Mouse (Mus musculus) liver, embryonic 11.5 days (tissue): ENCODE results near the gene Gemin6. TPM values are rescaled to one million over a fixed set of nuclear protein-coding genes. Genes with fewer than 3 reads are reported as not detected.
A peak's percentile ranks its signal among the peaks of the same experiment; 100 is the strongest.
"Not testable (repeated sequence)": the region's sequence is repeated elsewhere in the genome, so short reads cannot be mapped to it uniquely, and the experiment has no call there.

ENCODE experiments used
- ATAC-seq: fragments of 200-750 bp; cut with Nextera tagmentation; replicated peaks from 2 replicates; pipeline ENCODE4 v1.8.0; 2017; ENCODE audit warnings: moderate number of reproducible peaks, mild to moderate bottlenecking, moderate TSS enrichment, moderate library complexity; ENCODE audit not compliant: low FRiP score
- DNase-seq: peaks from one replicate; pipeline ENCODE4 v3.0.0-alpha.2; 2017; ENCODE audit warnings: low spot score
- H3K27ac ChIP-seq: fragments of 300-500 bp; sonication (generic); 2 replicates; pipeline ENCODE4 v1.5.1; 2014; ENCODE audit warnings: mild to moderate bottlenecking, low read depth, low read length, control low read depth
- H3K27me3 ChIP-seq: fragments of 300-500 bp; sonication (generic); replicated peaks from 2 replicates; pipeline ENCODE4 v1.6.1; 2014; ENCODE audit warnings: low read length, mixed read lengths; ENCODE audit not compliant: control insufficient read depth, insufficient read depth
- H3K36me3 ChIP-seq: fragments of 300-500 bp; sonication (generic); 2 replicates; pipeline ENCODE4 v1.6.1; 2014; ENCODE audit warnings: mild to moderate bottlenecking, low read length, moderate library complexity, mixed read lengths; ENCODE audit not compliant: control insufficient read depth, insufficient read depth
- H3K4me1 ChIP-seq: fragments of 300-500 bp; sonication (generic); replicated peaks from 2 replicates; pipeline ENCODE4 v1.6.1; 2014; ENCODE audit warnings: low read length, mixed read lengths; ENCODE audit not compliant: control insufficient read depth, insufficient read depth
- H3K4me2 ChIP-seq: fragments of 300-500 bp; sonication (generic); 2 replicates; pipeline ENCODE4 v1.6.1; 2014; ENCODE audit warnings: mild to moderate bottlenecking, control low read depth, moderate library complexity
- H3K4me3 ChIP-seq: fragments of 300-500 bp; sonication (generic); 2 replicates; pipeline ENCODE4 v1.5.1; 2014; ENCODE audit warnings: low read depth, low read length, control low read depth
- H3K9ac ChIP-seq: fragments of 300-500 bp; sonication (generic); 2 replicates; pipeline ENCODE4 v1.6.1; 2014; ENCODE audit warnings: low read depth, low read length, control low read depth
- H3K9me3 ChIP-seq: fragments of 300-500 bp; sonication (generic); 2 replicates; pipeline ENCODE4 v1.6.1; 2016; ENCODE audit warnings: low read length, inconsistent platforms, mixed read lengths; ENCODE audit not compliant: control insufficient read depth
- WGBS: fragments of 180-500 bp; shearing (Covaris S2); extraction: QIAGEN DNeasy Blood & Tissue Kit; methylation state at CpG from one replicate; pipeline ENCODE4 v1.1.7; 2014; 5-methylcytosine and 5-hydroxymethylcytosine counted together
- polyA plus RNA-seq: library from polyadenylated mRNA; unstranded; fragments of >200 nt; fragmentation: Nextera tagmentation; extraction: Ambion mirVana; gene quantifications from 2 replicates; pipeline ENCODE4 v1.2.1, GENCODE M21; 2014

The Gemin6 gene
- polyA plus RNA-seq, 1 experiment from 2014 or later: 71.9 TPM

DNA sequence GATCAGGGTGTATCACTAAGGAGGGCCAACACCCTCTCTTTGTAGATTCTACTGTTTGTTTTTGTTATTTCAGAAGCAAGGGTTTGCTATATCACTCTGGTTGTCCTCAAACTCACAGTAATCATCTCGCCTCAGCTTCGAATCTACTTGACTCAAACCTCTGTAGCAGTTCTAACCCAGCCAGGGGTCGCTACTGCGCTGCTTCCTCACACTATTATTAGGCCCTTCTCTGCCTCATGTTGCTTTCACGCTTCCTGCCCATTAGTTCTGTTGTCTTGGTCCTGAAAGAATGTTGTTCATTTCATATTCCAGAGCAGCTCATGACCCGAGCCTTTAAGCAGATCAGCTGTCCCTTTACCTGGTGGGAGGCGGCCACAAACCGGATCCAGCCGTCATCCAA lies 17.4 kb downstream of the Gemin6 start:
- WGBS: 85% methylated on average over 9 of the region's 9 CpGs
- Histone ChIP-seq H3K4me1 (no peaks in the 10 kb centered on the region; the same call in 1 of the 2 replicates), H3K9ac (no peak overlapping the region), H3K27me3 (no peaks in the 10 kb centered on the region), H3K9me3 (no peaks in the 10 kb centered on the region), H3K4me2 (no peak overlapping the region), H3K27ac (no peak overlapping the region), H3K36me3 (peaks cover 33% of the 10 kb centered on the region), H3K4me3 (no peak overlapping the region)
- no peak for DNase-seq
- ATAC-seq: no peak

DNA sequence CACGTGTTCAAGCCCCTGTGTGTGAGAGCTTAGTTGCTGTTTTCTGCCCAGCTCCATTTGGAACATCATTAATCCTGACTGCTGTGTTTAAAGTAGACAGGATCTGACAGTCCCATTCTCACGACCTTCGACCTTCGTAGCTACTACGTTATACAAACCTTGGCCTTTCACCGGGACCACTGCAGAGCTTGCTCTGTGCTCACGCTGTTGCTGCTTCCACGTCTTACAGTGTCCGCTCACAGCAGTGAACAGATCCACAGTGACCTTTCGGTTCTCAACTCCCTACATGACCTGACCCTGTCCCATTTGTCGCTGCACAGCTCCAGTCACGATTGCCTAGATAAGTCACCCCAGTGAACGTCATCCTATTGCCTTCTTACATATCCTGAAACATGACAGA lies 18.9 kb downstream of the Gemin6 start:
- H3K36me3 ChIP-seq: peaks cover 33% of the 10 kb centered on the region
- no peaks in the 10 kb centered on the region for H3K27me3 ChIP-seq
- no peaks in the 10 kb centered on the region; the same call in 1 of the 2 replicates for H3K4me1 ChIP-seq
- no peak overlapping the region for H3K9ac ChIP-seq
- DNase-seq (no peak), ATAC-seq (peak; percentile 58)
- no peak overlapping the region for H3K4me3 ChIP-seq
- H3K27ac ChIP-seq: peak overlapping the region; percentile 32; the same call in 1 of the 2 replicates
- WGBS: 53% methylated on average over 13 of the region's 13 CpGs
- H3K9me3 ChIP-seq: no peaks in the 10 kb centered on the region
- no peak overlapping the region for H3K4me2 ChIP-seq

GRCm38 (mm10) chr17:80252757-80253525 lies 28.7 kb downstream of the Gemin6 start:
- Histone ChIP-seq H3K9ac (no peak overlapping the region), H3K9me3 (no peaks in the 10 kb centered on the region), H3K4me1 (peaks cover 6% of the 10 kb centered on the region; the same call in 1 of the 2 replicates), H3K4me2 (no peak overlapping the region), H3K27ac (peak overlapping the region; percentile 14; the same call in 1 of the 2 replicates), H3K27me3 (no peaks in the 10 kb centered on the region), H3K36me3 (peaks cover 26% of the 10 kb centered on the region), H3K4me3 (no peak overlapping the region)
- DNase-seq (no peak), ATAC-seq (peak; percentile 56; the same call in 1 of the 2 replicates)
- WGBS: 75% methylated on average over 13 of the region's 13 CpGs

DNA sequence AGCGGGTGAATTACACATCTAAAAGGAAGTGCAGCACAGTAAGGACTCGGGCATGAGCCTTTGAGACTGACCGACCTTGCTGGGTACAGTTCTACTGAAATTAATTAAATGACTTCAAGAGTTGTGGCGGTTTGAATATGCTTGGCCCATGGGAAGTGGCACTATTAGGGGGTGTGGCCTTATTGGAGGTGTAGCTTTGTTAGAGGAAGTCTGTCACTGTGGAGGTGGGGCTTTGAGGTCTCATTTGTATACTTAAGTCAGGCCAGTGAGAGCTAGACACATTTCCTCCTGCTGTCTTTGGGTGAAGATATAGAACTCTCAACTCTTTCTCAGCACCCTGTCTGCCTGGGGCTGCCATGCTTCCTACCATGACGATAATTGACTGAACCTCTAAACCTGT lies 30.2 kb downstream of the Gemin6 start:
- H3K9me3 ChIP-seq: no peaks in the 10 kb centered on the region
- peaks cover 6% of the 10 kb centered on the region; the same call in 1 of the 2 replicates for H3K4me1 ChIP-seq
- H3K36me3 ChIP-seq: peaks cover 23% of the 10 kb centered on the region
- no peak overlapping the region for H3K4me3 ChIP-seq
- 87% methylated on average over 5 of the region's 5 CpGs for WGBS
- H3K4me2 ChIP-seq: no peak overlapping the region
- peak overlapping the region; percentile 43; the same call in 1 of the 2 replicates for H3K27ac ChIP-seq
- ATAC-seq (no peak), DNase-seq (no peak)
- H3K27me3 ChIP-seq: no peaks in the 10 kb centered on the region
- H3K9ac ChIP-seq: no peak overlapping the region

DNA sequence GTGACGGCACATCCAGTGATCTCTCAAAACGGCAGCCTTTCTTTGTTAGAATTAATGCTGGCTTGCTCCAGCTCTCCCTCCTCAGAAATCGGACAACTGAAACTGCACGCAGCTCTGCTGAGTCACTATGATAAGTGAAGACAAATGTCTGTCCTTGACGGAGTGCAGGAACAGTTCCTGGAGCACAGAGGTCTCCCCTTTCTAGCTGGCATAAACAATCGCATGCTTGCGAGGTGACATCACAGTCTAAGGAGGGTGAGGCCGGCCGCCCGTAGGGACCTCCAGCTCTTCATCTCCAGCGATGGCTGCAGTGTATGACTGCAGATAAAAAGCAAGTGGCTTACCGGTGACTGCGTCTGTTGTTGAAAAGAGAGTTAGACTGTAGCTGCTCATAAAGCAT lies 31.0 kb downstream of the Gemin6 start:
- Histone ChIP-seq H3K4me2 (no peak overlapping the region), H3K27ac (peak overlapping the region; percentile 43; the same call in 1 of the 2 replicates), H3K4me1 (peaks cover 6% of the 10 kb centered on the region; the same call in 1 of the 2 replicates), H3K4me3 (no peak overlapping the region), H3K9me3 (no peaks in the 10 kb centered on the region), H3K9ac (no peak overlapping the region), H3K36me3 (peaks cover 19% of the 10 kb centered on the region), H3K27me3 (no peaks in the 10 kb centered on the region)
- ATAC-seq (peak; percentile 71), DNase-seq (no peak)
- WGBS: 46% methylated on average over 13 of the region's 13 CpGs

GRCm38 (mm10) chr17:80267065-80267464 lies 42.8 kb downstream of the Gemin6 start:
- no peaks in the 10 kb centered on the region for H3K27me3 ChIP-seq
- DNase-seq: no peak
- no peak overlapping the region for H3K4me3 ChIP-seq
- peaks cover 23% of the 10 kb centered on the region; the same call in 1 of the 2 replicates for H3K36me3 ChIP-seq
- no peak overlapping the region for H3K4me2 ChIP-seq
- no peak overlapping the region for H3K9ac ChIP-seq
- no peak for ATAC-seq
- 89% methylated on average over 4 of the region's 4 CpGs for WGBS
- no peaks in the 10 kb centered on the region for H3K9me3 ChIP-seq
- no peak overlapping the region for H3K27ac ChIP-seq
- no peaks in the 10 kb centered on the region for H3K4me1 ChIP-seq

DNA sequence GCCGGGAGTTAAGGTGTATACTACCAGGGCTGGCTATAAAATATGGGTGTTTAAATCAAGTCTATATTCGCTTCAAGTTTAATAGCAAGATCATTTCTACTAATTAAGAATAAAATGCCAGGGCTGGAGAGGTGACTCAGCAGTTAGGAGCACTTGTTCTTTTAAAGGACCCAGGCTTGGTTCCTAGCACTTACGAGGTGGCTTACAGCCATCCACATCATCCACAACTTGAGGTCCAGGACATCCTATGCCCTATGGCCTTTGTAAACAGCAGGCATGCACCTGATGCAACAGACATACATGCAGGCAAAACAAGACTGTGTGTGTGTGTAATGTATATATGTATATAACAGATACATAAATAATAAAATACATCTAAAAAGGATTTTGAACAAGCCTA lies 43.9 kb downstream of the Gemin6 start:
- WGBS: 86% methylated on average over 3 of the region's 3 CpGs
- H3K9me3 ChIP-seq: no peaks in the 10 kb centered on the region
- H3K9ac ChIP-seq: no peak overlapping the region
- no peaks in the 10 kb centered on the region for H3K4me1 ChIP-seq
- no peak overlapping the region for H3K27ac ChIP-seq
- no peak for ATAC-seq
- H3K4me2 ChIP-seq: no peak overlapping the region
- H3K36me3 ChIP-seq: peaks cover 25% of the 10 kb centered on the region; the same call in 1 of the 2 replicates
- no peak overlapping the region for H3K4me3 ChIP-seq
- no peak for DNase-seq
- no peaks in the 10 kb centered on the region for H3K27me3 ChIP-seq

DNA sequence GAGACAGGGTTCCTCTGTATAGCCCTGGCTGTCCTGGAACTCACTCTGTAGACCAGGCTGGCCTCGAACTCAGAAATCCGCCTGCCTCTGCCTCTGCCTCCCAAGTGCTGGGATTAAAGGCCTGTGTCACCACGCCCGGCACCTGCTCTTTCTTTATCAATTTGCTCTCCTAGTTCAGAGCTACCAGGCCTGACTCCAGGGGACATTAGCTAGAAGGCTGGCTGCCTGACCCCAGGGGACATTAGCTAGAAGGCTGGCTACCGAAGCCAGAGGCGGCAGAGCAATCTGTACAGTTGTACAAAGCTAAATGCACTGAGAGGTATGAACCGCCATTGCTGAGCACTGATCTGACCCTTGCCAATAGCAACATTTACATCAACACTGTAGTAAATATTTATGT lies 46.4 kb downstream of the Gemin6 start:
- not testable (repeated sequence) for H3K4me3 ChIP-seq, DNase-seq, H3K27me3 ChIP-seq, H3K9ac ChIP-seq, H3K27ac ChIP-seq, H3K4me2 ChIP-seq, H3K9me3 ChIP-seq, H3K4me1 ChIP-seq, ATAC-seq
- 90% methylated on average over 7 of the region's 7 CpGs for WGBS
- H3K36me3 ChIP-seq: peaks cover 27% of the 10 kb centered on the region
